ENCODE assay signal across 9 mouse cellular contexts in the genomic region with DNA sequence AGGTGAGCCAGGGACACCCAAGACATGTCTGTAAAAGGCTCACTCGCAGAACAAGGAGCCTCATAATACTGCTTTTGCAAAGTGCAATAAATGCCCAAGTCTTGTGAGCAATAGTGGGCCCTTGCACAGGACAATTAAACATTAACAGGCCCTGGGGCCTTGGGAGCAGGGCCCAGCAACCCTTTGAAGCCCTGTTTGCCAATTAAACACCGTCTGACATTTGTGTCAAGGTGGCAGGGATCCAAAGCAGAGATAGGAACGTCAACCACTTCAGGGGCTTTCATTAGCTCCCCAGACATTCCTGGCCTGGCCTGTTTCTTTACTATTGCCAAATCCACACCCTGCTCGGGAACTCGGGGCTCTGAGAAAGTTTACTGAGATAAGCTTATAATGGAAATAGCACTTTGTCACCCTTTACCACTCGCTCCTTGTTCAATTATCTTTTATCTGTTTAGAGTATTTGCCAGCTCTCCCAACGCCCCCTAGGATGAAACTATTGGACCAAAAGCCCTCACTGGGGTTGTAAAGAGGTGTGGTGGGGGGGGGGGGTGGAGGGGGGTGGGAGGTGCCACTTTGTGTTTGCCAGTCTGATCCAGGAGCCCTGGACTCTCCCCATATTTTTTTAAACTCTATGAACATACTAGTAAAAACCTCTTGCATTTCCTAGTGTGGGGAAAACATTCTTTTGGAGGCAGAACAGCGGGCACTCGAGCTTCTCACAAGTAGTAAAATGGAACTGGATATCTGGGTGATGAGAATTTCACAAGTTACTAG.
DNase-seq lines count a peak whose midpoint lies in the region; ATAC-seq and TF ChIP-seq lines count a peak whose summit lies in the region.
"Had no signal": no experiment of that assay in that cellular context is flagged by ENCODE, and none has a peak within 500 bp of the region (broad histone marks: within the 10 kb centered on the region; RNA-seq: fewer than 3 reads in every experiment).

No protein-coding gene starts in this region.

- 0 out of 2 replicates have a peak overlapping the region, but pooled peaks have one; percentile 10 for H3K27ac ChIP-seq in midbrain, embryonic 12.5 days (replicated peaks)
- H3K27ac ChIP-seq in midbrain, embryonic 11.5 days (ENCODE audit: low read depth, low read length) = no peak overlapping the region
- no peak overlapping the region for H3K27ac ChIP-seq in limb, embryonic 14.5 days (replicated peaks; ENCODE audit: low read depth, low read length)
- H3K27ac ChIP-seq in stomach, embryonic 16.5 days (ENCODE audit: low read length) = peak overlapping the region; percentile 80
- H3K27ac ChIP-seq in gastrocnemius, adult 2 months = no peak overlapping the region

- DNase-seq in midbrain, embryonic 11.5 days (ENCODE audit: low spot score, missing footprints) = no peak
- DNase-seq in heart, postnatal 36 days = peak; percentile 5 to 18
- peak; percentile 43 for DNase-seq in limb, embryonic 14.5 days (ENCODE audit: low spot score)
- no peak for DNase-seq in ovary, postnatal 10 days (ENCODE audit: low spot score)
- DNase-seq in gastrocnemius, adult 2 months = no peak
- DNase-seq in gastrocnemius, adult 8-10 months (ENCODE audit: low spot score in 2 of 2) = no peak

- no peak overlapping the region for H3K4me2 ChIP-seq in midbrain, embryonic 12.5 days (replicated peaks)
- no peak overlapping the region for H3K4me2 ChIP-seq in midbrain, embryonic 11.5 days
- H3K4me2 ChIP-seq in limb, embryonic 14.5 days (replicated peaks; ENCODE audit: low read depth, low read length, severe bottlenecking) = no peak overlapping the region
- no peak overlapping the region for H3K4me2 ChIP-seq in stomach, embryonic 16.5 days (ENCODE audit: low read depth, low read length)

- no peaks in the 10 kb centered on the region for H3K36me3 ChIP-seq in midbrain, embryonic 12.5 days
- H3K36me3 ChIP-seq in midbrain, embryonic 11.5 days (ENCODE audit: control insufficient read depth, insufficient read depth, low read length) = no peaks in the 10 kb centered on the region
- H3K36me3 ChIP-seq in limb, embryonic 14.5 days (ENCODE audit: control insufficient read depth, insufficient read depth, low read length) = no peaks in the 10 kb centered on the region
- H3K36me3 ChIP-seq in stomach, embryonic 16.5 days (ENCODE audit: control insufficient read depth, insufficient read depth, low read length) = no peaks in the 10 kb centered on the region
- H3K36me3 ChIP-seq: G1E had no signal

- no peaks in the 10 kb centered on the region for H3K9me3 ChIP-seq in midbrain, embryonic 12.5 days
- H3K9me3 ChIP-seq in midbrain, embryonic 11.5 days (ENCODE audit: control insufficient read depth, low read length) = no peaks in the 10 kb centered on the region
- no peaks in the 10 kb centered on the region for H3K9me3 ChIP-seq in limb, embryonic 14.5 days (ENCODE audit: control insufficient read depth, low read length)
- no peaks in the 10 kb centered on the region for H3K9me3 ChIP-seq in stomach, embryonic 16.5 days (replicated peaks; ENCODE audit: control insufficient read depth, low read length)
- H3K9me3 ChIP-seq: G1E had no signal

- no peak for TF ChIP-seq POLR2A in limb, embryonic 14.5 days (IDR thresholded peaks at IDR 0.05; ENCODE audit: borderline replicate concordance, extremely low read depth, insufficient read depth, insufficient read length)

- no peaks in the 10 kb centered on the region for H3K27me3 ChIP-seq in midbrain, embryonic 12.5 days
- H3K27me3 ChIP-seq in midbrain, embryonic 11.5 days (ENCODE audit: control insufficient read depth, insufficient read depth, low read length) = no peaks in the 10 kb centered on the region
- H3K27me3 ChIP-seq in limb, embryonic 14.5 days (ENCODE audit: control insufficient read depth, insufficient read depth, low read length) = no peaks in the 10 kb centered on the region
- H3K27me3 ChIP-seq in stomach, embryonic 16.5 days (ENCODE audit: control insufficient read depth, insufficient read depth, low read length) = no peaks in the 10 kb centered on the region

- no peak overlapping the region for H3K9ac ChIP-seq in midbrain, embryonic 12.5 days (replicated peaks)
- no peak overlapping the region for H3K9ac ChIP-seq in midbrain, embryonic 11.5 days (ENCODE audit: low read length)
- no peak overlapping the region for H3K9ac ChIP-seq in limb, embryonic 14.5 days (ENCODE audit: low read depth, low read length, severe bottlenecking)
- no peak overlapping the region for H3K9ac ChIP-seq in stomach, embryonic 16.5 days (ENCODE audit: low read length)

- 56% methylated on average over 9 of the region's 9 CpGs for WGBS in midbrain, embryonic 12.5 days
- 63% methylated on average over 9 of the region's 9 CpGs for WGBS in midbrain, embryonic 11.5 days
- 14% methylated on average over 9 of the region's 9 CpGs for WGBS in limb, embryonic 14.5 days
- 29% methylated on average over 9 of the region's 9 CpGs for WGBS in stomach, embryonic 16.5 days

- H3K4me1 ChIP-seq in midbrain, embryonic 12.5 days = peaks cover 25% of the 10 kb centered on the region
- peaks cover 15% of the 10 kb centered on the region for H3K4me1 ChIP-seq in midbrain, embryonic 11.5 days (ENCODE audit: control insufficient read depth, insufficient read depth, low read length)
- H3K4me1 ChIP-seq in limb, embryonic 14.5 days (ENCODE audit: control insufficient read depth, insufficient read depth, low read length) = peaks cover 3% of the 10 kb centered on the region; the same call in 1 of the 2 replicates
- H3K4me1 ChIP-seq in stomach, embryonic 16.5 days (ENCODE audit: control insufficient read depth, insufficient read depth, low read length) = 0 out of 2 replicates have a peak, but pooled peaks cover 3% of the 10 kb centered on the region

- peak; percentile 49; the same call in 1 of the 2 replicates for ATAC-seq in midbrain, embryonic 12.5 days (ENCODE audit: low FRiP score, low read depth)
- ATAC-seq in midbrain, embryonic 11.5 days (ENCODE audit: low FRiP score) = no peak
- ATAC-seq in limb, embryonic 14.5 days (ENCODE audit: low FRiP score, low read depth) = 0 out of 2 replicates have a peak, but pooled peaks have one; percentile 23
- ATAC-seq in stomach, embryonic 16.5 days (ENCODE audit: insufficient read depth, low FRiP score) = peak; percentile 94

- H3K4me3 ChIP-seq in midbrain, embryonic 12.5 days = no peak overlapping the region
- no peak overlapping the region for H3K4me3 ChIP-seq in midbrain, embryonic 11.5 days (ENCODE audit: low read depth, low read length)
- no peak overlapping the region for H3K4me3 ChIP-seq in limb, embryonic 14.5 days (replicated peaks; ENCODE audit: low read length)
- no peak overlapping the region for H3K4me3 ChIP-seq in stomach, embryonic 16.5 days (replicated peaks; ENCODE audit: low read length)
- H3K4me3 ChIP-seq in gastrocnemius, adult 2 months = no peak overlapping the region

- intact Hi-C loops in heart, postnatal 36 days (cut with DNase I) = no loop called here
- intact Hi-C loops in gastrocnemius, adult 2 months (cut with DNase I) = no loop called here

- no peak for TF ChIP-seq CTCF in gastrocnemius, adult 2 months (IDR thresholded peaks at IDR 0.05)

Comparison
In these comparisons a context has a peak if more than half of its experiments do, and no peak if none do; other contexts are left out.
1. H3K27ac ChIP-seq: peak in midbrain, embryonic 12.5 days (single experiment) and stomach, embryonic 16.5 days (single experiment); none in midbrain, embryonic 11.5 days (single experiment), limb, embryonic 14.5 days (single experiment) and gastrocnemius, adult 2 months (single experiment).
2. DNase-seq: peak in heart, postnatal 36 days (2 of 2) and limb, embryonic 14.5 days (single experiment); none in midbrain, embryonic 11.5 days (single experiment), ovary, postnatal 10 days (single experiment), gastrocnemius, adult 2 months (single experiment) and gastrocnemius, adult 8-10 months (0 of 2).